Mouse (Mus musculus) hindbrain, embryonic 11.5 days (tissue): ENCODE results near the gene D430042O09Rik. TPM values are rescaled to one million over a fixed set of nuclear protein-coding genes. Genes with fewer than 3 reads are reported as not detected.

Source experiments
- ATAC-seq: fragments of 200-750 bp; cut with Nextera tagmentation; 2 replicates; pipeline ENCODE4 v1.8.0; 2017; ENCODE audit warnings: mild to moderate bottlenecking, moderate TSS enrichment, moderate library complexity; ENCODE audit not compliant: low FRiP score
- DNase-seq: peaks from one replicate; pipeline ENCODE4 v3.0.0-alpha.2; 2015; ENCODE audit warnings: low spot score
- H3K27ac ChIP-seq: fragments of 300-500 bp; sonication (generic); 2 replicates; pipeline ENCODE4 v1.5.1; 2014; ENCODE audit warnings: mild to moderate bottlenecking, low read depth, low read length
- H3K27me3 ChIP-seq: fragments of 300-500 bp; sonication (generic); 2 replicates; pipeline ENCODE4 v1.6.1; 2014; ENCODE audit warnings: mild to moderate bottlenecking, low read length, moderate library complexity, mixed read lengths; ENCODE audit not compliant: control insufficient read depth, insufficient read depth
- H3K36me3 ChIP-seq: fragments of 300-500 bp; sonication (generic); 2 replicates; pipeline ENCODE4 v1.6.1; 2014; ENCODE audit warnings: mild to moderate bottlenecking, low read length, moderate library complexity, mixed read lengths; ENCODE audit not compliant: control insufficient read depth, insufficient read depth
- H3K4me1 ChIP-seq: fragments of 300-500 bp; sonication (generic); replicated peaks from 2 replicates; pipeline ENCODE4 v1.6.1; 2014; ENCODE audit warnings: low read length, mixed read lengths; ENCODE audit not compliant: control insufficient read depth, insufficient read depth
- H3K4me2 ChIP-seq: fragments of 300-500 bp; sonication (generic); replicated peaks from 2 replicates; pipeline ENCODE4 v1.6.1; 2014; ENCODE audit warnings: mild to moderate bottlenecking, low read depth, low read length
- H3K4me3 ChIP-seq: fragments of 300-500 bp; sonication (generic); 2 replicates; pipeline ENCODE4 v1.5.1; 2014; ENCODE audit warnings: low read depth, low read length
- H3K9ac ChIP-seq: fragments of 300-500 bp; sonication (generic); 2 replicates; pipeline ENCODE4 v1.6.1; 2014; ENCODE audit warnings: low read depth, low read length
- H3K9me3 ChIP-seq: fragments of 300-500 bp; sonication (generic); 2 replicates; pipeline ENCODE4 v1.6.1; 2016; ENCODE audit warnings: low read length; ENCODE audit not compliant: control insufficient read depth
- WGBS: fragments of 180-500 bp; shearing (Covaris S2); extraction: QIAGEN DNeasy Blood & Tissue Kit; methylation state at CpG from one replicate; pipeline ENCODE4 v1.1.7; 2014; 5-methylcytosine and 5-hydroxymethylcytosine counted together
- polyA plus RNA-seq: library from polyadenylated mRNA; unstranded; fragments of >200 nt; fragmentation: Nextera tagmentation; extraction: Ambion mirVana; gene quantifications from 2 replicates; pipeline ENCODE4 v1.2.1, GENCODE M21; 2014

Gene D430042O09Rik
- polyA plus RNA-seq, 1 experiment from 2014 or later: 8.0 TPM

DNA sequence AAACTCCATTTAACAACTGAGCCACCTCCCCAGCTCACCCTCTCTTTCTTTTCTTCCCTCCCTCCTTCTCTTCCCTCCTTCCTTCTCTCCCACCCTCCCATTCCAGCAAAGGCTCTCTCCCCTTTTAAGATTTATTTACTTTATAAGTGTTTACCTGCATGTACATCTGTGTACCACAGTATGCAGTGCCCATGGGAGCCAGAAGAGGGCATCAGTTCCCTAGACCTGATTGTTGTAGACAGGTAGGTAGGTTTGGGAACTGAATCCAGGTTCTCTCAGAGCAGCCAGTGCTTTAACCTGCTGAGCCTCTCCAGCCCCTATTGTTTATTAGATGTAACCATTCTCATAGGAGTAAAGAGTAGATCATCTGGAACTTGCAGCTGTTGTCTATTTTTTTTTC lies 14.4 kb downstream of the D430042O09Rik start:
- Histone ChIP-seq H3K4me1 (no peaks in the 10 kb centered on the region), H3K4me3 (no peak overlapping the region), H3K27ac (no peak overlapping the region), H3K27me3 (no peaks in the 10 kb centered on the region), H3K4me2 (no peak overlapping the region), H3K9me3 (no peaks in the 10 kb centered on the region), H3K9ac (no peak overlapping the region), H3K36me3 (no peaks in the 10 kb centered on the region)
- DNase-seq: no peak
- no peak for ATAC-seq

GRCm38 (mm10) chr7:125723189-125723972 lies 15.7 kb downstream of the D430042O09Rik start:
- DNase-seq (no peak), ATAC-seq (no peak)
- no peak overlapping the region for H3K27ac ChIP-seq
- H3K4me1 ChIP-seq: no peaks in the 10 kb centered on the region
- no peaks in the 10 kb centered on the region for H3K36me3 ChIP-seq
- no peak overlapping the region for H3K4me2 ChIP-seq
- no peak overlapping the region for H3K9ac ChIP-seq
- H3K27me3 ChIP-seq: no peaks in the 10 kb centered on the region
- 68% methylated on average over 5 of the region's 5 CpGs for WGBS
- no peaks in the 10 kb centered on the region for H3K9me3 ChIP-seq
- H3K4me3 ChIP-seq: no peak overlapping the region

DNA sequence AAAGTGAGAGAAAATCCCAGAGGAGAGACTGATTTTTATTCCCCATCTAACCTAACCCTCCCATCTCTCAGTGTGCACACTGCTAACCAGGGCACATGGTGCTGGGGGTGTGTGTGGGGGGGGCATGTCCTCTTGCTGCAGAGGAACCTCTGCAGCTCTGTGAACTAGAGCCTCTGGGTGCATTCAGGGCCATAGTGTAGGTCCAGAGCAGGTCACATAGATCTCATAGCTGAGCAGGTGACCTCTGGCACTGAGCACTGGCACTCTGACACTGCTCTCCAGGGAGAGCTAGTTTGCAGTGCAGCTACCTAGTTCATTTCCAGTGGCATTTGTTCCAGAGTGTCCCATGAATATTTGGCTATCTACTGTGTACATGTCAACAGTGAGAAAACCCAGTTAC lies 24.0 kb downstream of the D430042O09Rik start:
- no peak overlapping the region for H3K4me2 ChIP-seq
- H3K4me3 ChIP-seq: no peak overlapping the region
- no peaks in the 10 kb centered on the region for H3K27me3 ChIP-seq
- no peak for DNase-seq
- H3K9ac ChIP-seq: no peak overlapping the region
- no peak overlapping the region for H3K27ac ChIP-seq
- no peaks in the 10 kb centered on the region for H3K9me3 ChIP-seq
- no peak for ATAC-seq
- no peaks in the 10 kb centered on the region for H3K36me3 ChIP-seq
- no peaks in the 10 kb centered on the region for H3K4me1 ChIP-seq

DNA sequence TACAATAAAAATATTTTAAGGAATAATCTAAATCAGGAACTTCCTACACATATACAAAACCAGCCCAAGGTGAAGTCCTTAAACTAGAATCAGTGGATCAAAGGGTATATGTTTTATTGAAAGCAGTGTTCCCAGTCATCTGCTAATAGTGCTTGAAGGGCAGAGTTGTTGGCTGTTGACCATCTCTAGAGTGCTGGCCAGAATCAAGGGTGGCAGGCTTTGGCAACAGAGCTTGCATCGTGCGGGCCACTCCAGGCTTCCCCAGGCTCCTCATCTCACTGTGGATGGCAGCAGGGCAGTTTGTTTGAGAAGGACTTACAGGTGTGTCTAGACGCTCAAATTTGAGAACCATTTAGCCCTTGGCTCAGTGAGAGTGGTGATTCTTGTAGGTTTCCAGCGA lies 26.1 kb downstream of the D430042O09Rik start:
- 91% methylated on average over 4 of the region's 4 CpGs for WGBS

GRCm38 (mm10) chr7:125736366-125737015 lies 28.8 kb downstream of the D430042O09Rik start:
- H3K4me3 ChIP-seq: no peak overlapping the region
- no peaks in the 10 kb centered on the region for H3K9me3 ChIP-seq
- no peaks in the 10 kb centered on the region for H3K36me3 ChIP-seq
- ATAC-seq: no peak
- H3K4me1 ChIP-seq: no peaks in the 10 kb centered on the region
- H3K27ac ChIP-seq: no peak overlapping the region
- no peak for DNase-seq
- H3K4me2 ChIP-seq: no peak overlapping the region
- 88% methylated on average over 4 of the region's 4 CpGs for WGBS
- H3K9ac ChIP-seq: no peak overlapping the region
- no peaks in the 10 kb centered on the region for H3K27me3 ChIP-seq

More for the DNA sequence above, 26.1 kb downstream of the D430042O09Rik start:
- H3K4me2 ChIP-seq: no peak overlapping the region
- no peaks in the 10 kb centered on the region for H3K27me3 ChIP-seq
- no peaks in the 10 kb centered on the region for H3K4me1 ChIP-seq
- no peaks in the 10 kb centered on the region for H3K9me3 ChIP-seq
- H3K36me3 ChIP-seq: no peaks in the 10 kb centered on the region
- H3K4me3 ChIP-seq: no peak overlapping the region
- DNase-seq (no peak), ATAC-seq (no peak)
- no peak overlapping the region for H3K27ac ChIP-seq
- H3K9ac ChIP-seq: no peak overlapping the region

DNA sequence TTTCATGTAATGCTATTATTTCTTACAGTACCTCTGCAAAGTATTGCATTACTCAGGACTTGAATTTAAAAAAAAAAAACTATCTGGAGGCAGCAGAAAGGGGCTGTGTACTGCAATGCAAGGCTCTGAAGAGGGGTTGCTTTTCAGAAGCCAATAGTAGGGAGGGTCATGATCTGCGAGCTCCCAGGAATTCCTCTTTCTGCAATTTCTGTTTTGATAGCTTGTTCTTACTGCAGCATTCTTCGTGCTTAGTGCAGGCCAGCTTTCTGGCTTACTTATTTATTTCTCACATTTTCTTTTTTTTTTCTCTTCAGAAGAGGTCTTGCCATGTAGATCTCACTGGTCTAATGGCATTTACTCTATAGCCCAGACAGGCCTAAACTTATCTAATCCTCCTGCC lies 32.8 kb downstream of the D430042O09Rik start:
- Histone ChIP-seq H3K4me1 (no peaks in the 10 kb centered on the region), H3K4me2 (no peak overlapping the region), H3K4me3 (no peak overlapping the region), H3K9ac (no peak overlapping the region), H3K9me3 (no peaks in the 10 kb centered on the region), H3K36me3 (no peaks in the 10 kb centered on the region), H3K27me3 (no peaks in the 10 kb centered on the region), H3K27ac (no peak overlapping the region)
- ATAC-seq (no peak), DNase-seq (no peak)
- WGBS: 67% methylated on average over 2 of the region's 2 CpGs

GRCm38 (mm10) chr7:125741271-125741703 lies 33.6 kb downstream of the D430042O09Rik start:
- Histone ChIP-seq H3K4me2 (no peak overlapping the region), H3K4me1 (no peaks in the 10 kb centered on the region), H3K36me3 (no peaks in the 10 kb centered on the region), H3K27ac (no peak overlapping the region), H3K4me3 (no peak overlapping the region), H3K27me3 (no peaks in the 10 kb centered on the region), H3K9ac (no peak overlapping the region), H3K9me3 (no peaks in the 10 kb centered on the region)
- DNase-seq (no peak), ATAC-seq (no peak)
- WGBS: 67% methylated on average over 1 of the region's 1 CpGs

DNA sequence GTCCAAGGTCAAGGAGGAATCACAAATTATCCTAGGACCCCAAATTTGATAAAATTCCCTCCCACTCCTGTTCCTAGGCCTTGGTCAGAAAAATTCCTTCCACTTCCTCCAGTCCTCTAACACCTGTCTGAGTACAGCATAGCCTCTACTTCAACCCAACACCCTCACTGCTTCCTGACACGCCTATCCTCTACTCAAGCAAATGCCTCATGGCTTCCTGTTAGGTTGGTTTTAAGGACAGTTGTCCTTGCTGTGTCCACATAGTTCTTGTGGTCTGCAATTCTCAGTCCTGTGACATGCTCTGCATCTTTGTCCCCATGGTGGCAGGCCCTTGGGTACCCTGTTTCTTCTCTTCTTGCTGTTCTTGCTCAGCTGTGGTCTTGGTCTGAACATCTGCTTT lies 37.1 kb downstream of the D430042O09Rik start:
- no peaks in the 10 kb centered on the region for H3K27me3 ChIP-seq
- H3K36me3 ChIP-seq: no peaks in the 10 kb centered on the region
- no peak overlapping the region for H3K9ac ChIP-seq
- H3K27ac ChIP-seq: no peak overlapping the region
- 76% methylated on average over 1 of the region's 1 CpGs for WGBS
- H3K4me3 ChIP-seq: no peak overlapping the region
- H3K9me3 ChIP-seq: no peaks in the 10 kb centered on the region
- DNase-seq (no peak), ATAC-seq (no peak)
- no peak overlapping the region for H3K4me2 ChIP-seq
- no peaks in the 10 kb centered on the region for H3K4me1 ChIP-seq
